Mouse (Mus musculus) neural tube, embryonic 13.5 days (tissue): ENCODE data around the gene Birc2. TPM values are rescaled to one million over a fixed set of nuclear protein-coding genes. Genes with fewer than 3 reads are reported as not detected.

ENCODE experiments used
- ATAC-seq: fragments of 200-750 bp; cut with Nextera tagmentation; 2 replicates; pipeline ENCODE4 v1.8.0; 2017; ENCODE audit warnings: low read depth, mild to moderate bottlenecking, moderate TSS enrichment, moderate library complexity
- H3K27ac ChIP-seq: fragments of 300-500 bp; sonication (generic); replicated peaks from 2 replicates; pipeline ENCODE4 v1.5.1; 2015; ENCODE audit warnings: moderate library complexity, mild to moderate bottlenecking, inconsistent platforms
- H3K27me3 ChIP-seq: fragments of 300-500 bp; sonication (generic); 2 replicates; pipeline ENCODE4 v1.6.1; 2015; ENCODE audit warnings: mild to moderate bottlenecking, inconsistent platforms
- H3K36me3 ChIP-seq: fragments of 300-500 bp; sonication (generic); 2 replicates; pipeline ENCODE4 v1.6.1; 2015; ENCODE audit warnings: mild to moderate bottlenecking, inconsistent platforms
- H3K4me1 ChIP-seq: fragments of 300-500 bp; sonication (generic); replicated peaks from 2 replicates; pipeline ENCODE4 v1.6.1; 2015; ENCODE audit warnings: inconsistent platforms
- H3K4me2 ChIP-seq: fragments of 300-500 bp; sonication (generic); 2 replicates; pipeline ENCODE4 v1.6.1; 2015; ENCODE audit warnings: inconsistent platforms, mild to moderate bottlenecking, moderate library complexity
- H3K4me3 ChIP-seq: fragments of 300-500 bp; sonication (generic); 2 replicates; pipeline ENCODE4 v1.5.1; 2015; ENCODE audit warnings: mild to moderate bottlenecking, inconsistent platforms
- H3K9ac ChIP-seq: fragments of 300-500 bp; sonication (generic); 2 replicates; pipeline ENCODE4 v1.6.1; 2015; ENCODE audit warnings: moderate library complexity, mild to moderate bottlenecking, inconsistent platforms
- H3K9me3 ChIP-seq: fragments of 300-500 bp; sonication (generic); 2 replicates; pipeline ENCODE4 v1.6.1; 2016; ENCODE audit warnings: inconsistent platforms
- WGBS: fragments of 180-500 bp; shearing (Covaris S2); methylation state at CpG from one replicate; pipeline ENCODE4 v1.1.7; 2015; 5-methylcytosine and 5-hydroxymethylcytosine counted together
- polyA plus RNA-seq: library from polyadenylated mRNA; unstranded; fragments of >200 nt; fragmentation: Nextera tagmentation; extraction: Ambion mirVana; gene quantifications from 2 replicates; pipeline ENCODE4 v1.2.1, GENCODE M21; 2015

Gene Birc2
- 38.6 and 44.4 TPM in 2 replicates for polyA plus RNA-seq

GRCm38 (mm10) chr9:7836905-7837805 is at the start of gene Birc2:
Gene Birc2, minus strand, starts transcription at chr9:7837064.
- Histone ChIP-seq H3K27ac (peak within 1 kb of the TSS; percentile 98), H3K36me3 (peaks cover 19% of the 10 kb centered on the region), H3K9ac (peak within 1 kb of the TSS; percentile 81), H3K27me3 (no peaks in the 10 kb centered on the region), H3K4me3 (peak within 1 kb of the TSS; percentile 58), H3K4me1 (peaks cover 40% of the 10 kb centered on the region), H3K9me3 (no peaks in the 10 kb centered on the region), H3K4me2 (peak within 1 kb of the TSS; percentile 70)
- ATAC-seq: peak; percentile 98
- under 1% methylated on average over 68 of the region's 68 CpGs for WGBS

GRCm38 (mm10) chr9:7884346-7884745 is 47.5 kb upstream of the Birc2 start:
- Histone ChIP-seq H3K27me3 (no peaks in the 10 kb centered on the region), H3K4me1 (no peaks in the 10 kb centered on the region), H3K4me3 (no peak overlapping the region), H3K27ac (no peak overlapping the region), H3K9ac (no peak overlapping the region), H3K36me3 (no peaks in the 10 kb centered on the region), H3K4me2 (no peak overlapping the region), H3K9me3 (no peaks in the 10 kb centered on the region; the same call in 1 of the 2 replicates)
- no peak for ATAC-seq
- 96% methylated on average over 3 of the region's 3 CpGs for WGBS

GRCm38 (mm10) chr9:7882304-7882865 is 45.5 kb upstream of the Birc2 start:
- Histone ChIP-seq H3K27me3 (no peaks in the 10 kb centered on the region), H3K9me3 (no peaks in the 10 kb centered on the region; the same call in 1 of the 2 replicates), H3K9ac (no peak overlapping the region), H3K36me3 (no peaks in the 10 kb centered on the region), H3K27ac (no peak overlapping the region), H3K4me1 (no peaks in the 10 kb centered on the region), H3K4me3 (no peak overlapping the region), H3K4me2 (no peak overlapping the region)
- no peak for ATAC-seq
- WGBS: 97% methylated on average over 1 of the region's 1 CpGs

DNA sequence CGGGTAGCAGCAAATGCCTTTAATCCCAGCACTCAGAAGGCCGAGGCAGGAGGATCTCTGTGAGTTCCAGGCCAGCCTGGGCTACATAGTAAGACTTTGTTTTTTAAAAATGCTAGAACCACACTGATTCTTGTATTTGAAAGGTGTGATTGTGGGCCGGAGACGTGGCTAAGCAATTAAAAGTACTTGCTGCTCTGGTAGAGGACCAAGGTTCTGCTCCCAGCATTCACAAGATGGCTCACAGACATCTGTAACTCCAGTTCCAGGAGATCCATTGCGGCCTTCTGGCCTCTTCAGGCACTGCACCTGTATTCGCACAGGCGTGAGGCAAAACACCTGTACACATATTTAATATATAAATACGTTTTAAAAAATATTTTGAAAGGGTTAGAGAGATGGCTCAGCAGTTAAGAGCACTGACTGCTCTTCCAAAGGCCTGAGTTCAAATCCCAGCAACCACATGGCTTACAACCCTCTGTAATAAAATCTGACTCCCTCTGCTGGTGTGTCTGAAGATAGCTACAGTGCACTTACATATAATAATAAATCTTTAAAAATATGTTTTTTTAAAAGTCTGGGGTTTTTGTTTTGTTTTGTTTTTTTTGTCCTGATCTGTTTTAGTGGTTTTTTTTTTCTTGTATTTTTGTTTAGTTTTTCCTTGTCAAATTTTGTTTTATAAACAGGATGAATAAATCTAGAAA is 36.8 kb upstream of the Birc2 start:
- ATAC-seq: no peak
- H3K27ac ChIP-seq: no peak overlapping the region
- H3K4me3 ChIP-seq: no peak overlapping the region
- H3K27me3 ChIP-seq: no peaks in the 10 kb centered on the region
- H3K4me1 ChIP-seq: peaks cover 8% of the 10 kb centered on the region
- H3K9me3 ChIP-seq: no peaks in the 10 kb centered on the region
- H3K4me2 ChIP-seq: no peak overlapping the region
- no peak overlapping the region for H3K9ac ChIP-seq
- 94% methylated on average over 8 of the region's 8 CpGs for WGBS
- no peaks in the 10 kb centered on the region for H3K36me3 ChIP-seq

GRCm38 (mm10) chr9:7872775-7873439 is 36.0 kb upstream of the Birc2 start, which contains the start of gene Birc3:
Gene Birc3, minus strand, starts transcription at chr9:7873186.
- H3K9me3 ChIP-seq: no peaks in the 10 kb centered on the region
- H3K4me2 ChIP-seq: peak within 1 kb of the TSS; percentile 88
- H3K27ac ChIP-seq: no peak within 1 kb of the TSS
- H3K9ac ChIP-seq: peak within 1 kb of the TSS; percentile 73
- WGBS: 10% methylated on average over 26 of the region's 26 CpGs
- peak within 1 kb of the TSS; percentile 47 for H3K4me3 ChIP-seq
- peak; percentile 81 for ATAC-seq
- no peaks in the 10 kb centered on the region for H3K36me3 ChIP-seq
- no peaks in the 10 kb centered on the region for H3K27me3 ChIP-seq
- H3K4me1 ChIP-seq: peaks cover 8% of the 10 kb centered on the region

GRCm38 (mm10) chr9:7872044-7872774 is 35.3 kb upstream of the Birc2 start:
- Histone ChIP-seq H3K9ac (peak overlapping the region; percentile 73), H3K4me3 (peak overlapping the region; percentile 47), H3K27ac (no peak overlapping the region), H3K27me3 (no peaks in the 10 kb centered on the region), H3K4me1 (peaks cover 8% of the 10 kb centered on the region), H3K4me2 (peak overlapping the region; percentile 88), H3K36me3 (no peaks in the 10 kb centered on the region), H3K9me3 (no peaks in the 10 kb centered on the region)
- 19% methylated on average over 23 of the region's 23 CpGs for WGBS
- peak; percentile 71; the same call in 1 of the 2 replicates for ATAC-seq

DNA sequence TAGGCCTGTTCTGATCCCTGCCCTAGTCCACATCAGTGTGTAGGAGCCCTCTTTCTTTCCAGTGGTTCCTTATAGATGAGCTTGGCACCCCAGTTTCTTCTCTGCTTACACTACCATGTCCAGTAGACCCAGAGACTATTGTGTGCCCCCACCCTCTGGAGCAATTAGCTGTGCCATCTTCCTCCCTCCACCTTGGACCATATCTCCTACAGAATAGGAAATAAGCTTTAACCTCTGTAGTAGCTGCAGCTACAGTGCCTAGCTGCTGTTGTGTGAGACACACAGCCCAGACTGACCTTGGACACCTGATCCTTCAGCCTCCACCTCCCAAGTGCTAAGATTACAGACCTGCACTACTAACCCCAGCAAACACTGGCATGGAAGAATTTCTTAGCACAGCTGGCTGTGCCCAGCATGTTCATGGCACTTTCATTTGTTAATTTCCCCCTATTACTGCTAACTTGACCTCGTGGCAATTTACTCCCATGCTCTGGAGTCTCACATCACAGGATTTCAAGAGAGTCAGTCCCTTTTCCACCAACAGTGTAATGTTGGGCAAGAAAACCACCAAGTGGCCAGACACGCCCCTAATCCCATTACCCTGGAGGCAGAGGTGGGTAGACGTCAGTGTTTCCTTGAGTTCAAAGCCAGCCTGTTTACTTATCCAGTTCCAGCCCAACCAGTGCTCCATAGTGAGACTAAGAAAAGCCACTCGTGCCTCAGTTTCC is 34.6 kb upstream of the Birc2 start:
- H3K9ac ChIP-seq: no peak overlapping the region
- H3K27me3 ChIP-seq: no peaks in the 10 kb centered on the region
- H3K9me3 ChIP-seq: no peaks in the 10 kb centered on the region
- H3K4me2 ChIP-seq: no peak overlapping the region
- WGBS: 62% methylated on average over 4 of the region's 4 CpGs
- ATAC-seq: no peak
- H3K4me3 ChIP-seq: no peak overlapping the region
- H3K27ac ChIP-seq: no peak overlapping the region
- H3K36me3 ChIP-seq: no peaks in the 10 kb centered on the region
- H3K4me1 ChIP-seq: peaks cover 8% of the 10 kb centered on the region

DNA sequence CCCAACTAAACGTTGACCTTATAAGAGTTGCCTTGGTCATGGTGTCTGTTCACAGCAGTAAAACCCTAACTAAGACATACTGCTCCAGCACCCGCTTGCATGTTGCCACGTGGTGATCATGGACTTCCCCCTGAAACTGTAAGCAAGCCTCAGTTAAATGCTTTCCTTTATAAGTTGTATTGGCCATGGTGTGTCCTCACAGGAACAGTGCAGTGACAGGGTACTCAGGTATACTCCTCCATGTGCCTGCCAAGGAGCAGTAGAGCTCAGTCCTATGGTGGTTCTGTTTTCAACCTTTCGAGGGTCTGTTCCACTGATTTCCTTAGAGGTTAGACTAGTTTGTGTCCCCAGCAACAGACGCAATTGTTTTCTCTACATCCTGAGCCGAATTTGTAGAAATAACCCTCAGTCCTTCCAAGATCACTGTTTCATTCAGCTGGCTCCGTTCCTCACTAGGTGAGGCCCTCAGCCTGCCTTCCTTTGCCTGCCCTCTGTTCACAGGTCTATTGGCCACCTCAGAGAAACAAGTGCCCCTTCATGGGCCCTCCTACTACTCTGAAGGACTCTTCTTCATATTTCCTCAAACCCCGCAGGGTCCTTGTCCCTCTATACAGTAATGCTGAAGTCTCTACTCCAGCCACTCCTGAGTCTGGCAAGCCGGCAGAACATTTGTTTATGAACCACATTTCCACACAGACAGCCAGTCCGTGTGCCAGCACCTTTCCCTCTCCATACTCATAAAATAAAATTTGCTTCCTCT is 33.9 kb upstream of the Birc2 start:
- Histone ChIP-seq H3K4me2 (no peak overlapping the region), H3K4me1 (peaks cover 8% of the 10 kb centered on the region), H3K36me3 (no peaks in the 10 kb centered on the region), H3K4me3 (no peak overlapping the region), H3K9ac (no peak overlapping the region), H3K27me3 (no peaks in the 10 kb centered on the region), H3K27ac (no peak overlapping the region), H3K9me3 (no peaks in the 10 kb centered on the region)
- 91% methylated on average over 10 of the region's 10 CpGs for WGBS
- no peak for ATAC-seq

DNA sequence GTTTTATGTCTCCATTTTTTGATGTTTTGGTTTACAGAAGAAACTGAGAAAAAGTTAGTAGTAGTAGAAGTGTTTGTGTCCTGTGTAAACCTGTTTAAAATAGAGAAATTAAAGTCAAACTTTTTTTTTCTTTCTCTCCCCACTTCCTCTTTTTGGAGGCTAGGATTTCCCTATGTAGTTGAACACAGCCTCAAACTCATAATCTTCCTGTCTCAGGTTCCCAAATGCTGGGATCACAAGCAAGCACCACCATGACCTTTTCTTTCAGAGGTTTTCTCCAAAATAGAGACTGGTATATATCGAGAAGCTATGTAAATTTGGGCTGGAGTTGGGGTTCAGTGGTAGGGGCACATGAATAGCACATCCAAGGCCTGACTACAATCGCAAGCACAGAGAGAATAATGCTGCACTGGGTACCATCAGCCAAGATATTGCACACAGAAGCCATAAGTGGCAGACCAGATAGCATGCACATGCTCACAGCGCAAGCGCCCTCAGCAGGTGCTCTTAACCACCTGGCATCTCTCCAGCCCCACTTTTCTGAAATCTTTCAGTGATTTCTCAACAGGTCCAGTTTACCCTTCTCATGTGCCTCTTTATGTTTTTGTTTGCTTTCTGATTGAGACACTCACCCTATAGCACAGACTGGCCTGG is 32.1 kb upstream of the Birc2 start:
- ATAC-seq: no peak
- Histone ChIP-seq H3K9ac (no peak overlapping the region), H3K27me3 (no peaks in the 10 kb centered on the region), H3K4me2 (no peak overlapping the region), H3K4me1 (peaks cover 8% of the 10 kb centered on the region), H3K36me3 (no peaks in the 10 kb centered on the region), H3K9me3 (no peaks in the 10 kb centered on the region), H3K27ac (no peak overlapping the region), H3K4me3 (no peak overlapping the region)
- 89% methylated on average over 4 of the region's 4 CpGs for WGBS

DNA sequence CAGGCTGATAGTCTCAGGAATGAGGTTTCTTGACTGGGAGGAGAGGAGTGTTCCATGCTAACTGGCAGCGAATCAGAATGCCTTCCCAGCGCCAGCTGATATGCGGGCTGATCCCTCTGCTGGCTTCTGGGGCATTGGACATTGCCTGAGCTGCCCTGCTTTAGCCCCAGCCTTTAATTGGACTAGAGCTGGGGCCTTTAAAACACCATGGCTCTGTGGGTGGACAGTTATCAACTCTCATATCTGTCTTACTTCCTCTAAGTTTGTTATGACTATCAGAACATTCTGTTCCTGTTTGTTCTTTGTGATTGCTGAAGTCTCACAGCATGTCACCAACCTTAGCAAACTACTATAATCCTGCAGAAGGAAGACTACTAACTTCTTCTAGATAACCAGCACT is 31.1 kb upstream of the Birc2 start:
- H3K4me3 ChIP-seq: no peak overlapping the region
- H3K9ac ChIP-seq: no peak overlapping the region
- no peak overlapping the region for H3K4me2 ChIP-seq
- H3K36me3 ChIP-seq: no peaks in the 10 kb centered on the region
- H3K27me3 ChIP-seq: no peaks in the 10 kb centered on the region
- no peak for ATAC-seq
- H3K9me3 ChIP-seq: no peaks in the 10 kb centered on the region
- 96% methylated on average over 3 of the region's 3 CpGs for WGBS
- H3K27ac ChIP-seq: no peak overlapping the region
- H3K4me1 ChIP-seq: peaks cover 6% of the 10 kb centered on the region
